ENCODE assay signal across 17 mouse cellular contexts in the genomic region with DNA sequence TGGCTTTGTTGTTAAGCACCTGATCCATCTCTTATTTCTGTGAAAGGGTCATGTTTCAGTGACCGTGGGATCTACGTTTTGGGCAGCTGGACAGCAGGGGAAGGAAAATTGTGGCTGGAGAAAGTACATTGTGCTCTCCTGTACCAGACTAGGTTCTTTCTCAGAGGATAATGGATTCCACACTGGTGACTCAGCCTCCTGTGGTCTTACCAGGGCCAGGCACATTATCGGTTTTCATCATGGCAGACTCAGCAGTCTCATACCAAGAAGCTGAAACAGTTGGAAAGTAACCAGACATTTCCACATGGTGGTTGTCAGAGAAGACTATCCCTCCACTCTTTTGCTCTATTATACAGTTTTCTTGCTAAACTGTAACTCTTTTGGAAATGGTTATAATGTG. TPM values are rescaled to one million over a fixed set of nuclear protein-coding genes. Genes with fewer than 3 reads are reported as not detected.
A peak's percentile ranks its signal among the peaks of the same experiment; 100 is the strongest.
DNase-seq lines count a peak whose midpoint lies in the region; ATAC-seq lines count a peak whose summit lies in the region.
"Had no signal": no experiment of that assay in that cellular context is flagged by ENCODE, and none has a peak within 500 bp of the region (broad histone marks: within the 10 kb centered on the region; RNA-seq: fewer than 3 reads in every experiment).

No protein-coding gene starts in this region.

- DNase-seq in embryo, embryonic 11 days, result peak; percentile 7
- no peak for DNase-seq in embryo, embryonic 10.5 days (ENCODE audit: low spot score)
- DNase-seq in heart, embryonic 10.5 days (ENCODE audit: low spot score), result no peak
- peak; percentile 90 for DNase-seq in Muller cell, postnatal 12 days (ENCODE audit: inconsistent ontology term)
- peak; percentile 99 for DNase-seq in fibroblast of lung, adult 2 months (ENCODE audit: low read depth)
- DNase-seq in frontal cortex, postnatal 10 days (ENCODE audit: low spot score in 2 of 2), result no peak
- no peak for DNase-seq in frontal cortex, postnatal 25 days (ENCODE audit: low spot score in 2 of 2)
- DNase-seq: B cell, adult 2 months; cerebellum, adult 18-20 months; liver, postnatal 0 days; right cerebral cortex, adult 18-20 months; thymus, postnatal 4 days had no signal

- no peak overlapping the region for H3K9ac ChIP-seq in heart, embryonic 15.5 days
- H3K9ac ChIP-seq: hindbrain, embryonic 12.5 days; liver, postnatal 0 days; neural tube, embryonic 13.5 days had no signal

- H3K27me3 ChIP-seq in heart, embryonic 15.5 days, result no peaks in the 10 kb centered on the region
- no peaks in the 10 kb centered on the region for H3K27me3 ChIP-seq in heart, embryonic 10.5 days (ENCODE audit: insufficient read depth, poor library complexity, severe bottlenecking)
- H3K27me3 ChIP-seq: hindbrain, embryonic 12.5 days; neural tube, embryonic 13.5 days had no signal

- no peak overlapping the region for H3K4me2 ChIP-seq in heart, embryonic 15.5 days
- H3K4me2 ChIP-seq: hindbrain, embryonic 12.5 days; neural tube, embryonic 13.5 days had no signal

- no peak overlapping the region for H3K4me3 ChIP-seq in heart, embryonic 15.5 days
- no peak overlapping the region for H3K4me3 ChIP-seq in heart, embryonic 10.5 days
- H3K4me3 ChIP-seq: hindbrain, embryonic 12.5 days; neural tube, embryonic 13.5 days had no signal

- WGBS in heart, embryonic 15.5 days, result 32% methylated on average over 3 of the region's 3 CpGs
- WGBS in heart, embryonic 10.5 days, result 56% methylated on average over 3 of the region's 3 CpGs

- no peaks in the 10 kb centered on the region for H3K36me3 ChIP-seq in heart, embryonic 15.5 days
- peaks cover 10% of the 10 kb centered on the region; the same call in 1 of the 2 replicates for H3K36me3 ChIP-seq in heart, embryonic 10.5 days
- H3K36me3 ChIP-seq: hindbrain, embryonic 12.5 days; neural tube, embryonic 13.5 days had no signal

- no peak for ATAC-seq in heart, embryonic 15.5 days (replicated peaks; ENCODE audit: insufficient number of reproducible peaks, insufficient read depth, low FRiP score, low read depth)
- ATAC-seq: intestine, postnatal 0 days; liver, postnatal 0 days; midbrain, embryonic 16.5 days had no signal

- peaks cover 2% of the 10 kb centered on the region; the same call in 1 of the 2 replicates for H3K4me1 ChIP-seq in heart, embryonic 15.5 days (replicated peaks)
- H3K4me1 ChIP-seq in heart, embryonic 10.5 days, result peaks cover 17% of the 10 kb centered on the region
- H3K4me1 ChIP-seq: hindbrain, embryonic 12.5 days; neural tube, embryonic 13.5 days had no signal

- 0 out of 2 replicates have a peak overlapping the region, but pooled peaks have one; percentile 19 for H3K27ac ChIP-seq in heart, embryonic 15.5 days
- H3K27ac ChIP-seq in heart, embryonic 10.5 days, result no peak overlapping the region
- H3K27ac ChIP-seq: hindbrain, embryonic 12.5 days; neural tube, embryonic 13.5 days had no signal

- no peaks in the 10 kb centered on the region for H3K9me3 ChIP-seq in heart, embryonic 15.5 days (replicated peaks)
- H3K9me3 ChIP-seq in heart, embryonic 10.5 days, result no peaks in the 10 kb centered on the region
- H3K9me3 ChIP-seq: hindbrain, embryonic 12.5 days; neural tube, embryonic 13.5 days had no signal

RNA-seq across cellular contexts. Expression of gene Mnat1, which starts 23.7 kb away (rescaled TPM):
- 17.7 and 20.1 TPM in 2 replicates for polyA plus RNA-seq in heart, embryonic 15.5 days (2015; fragmentation: Nextera tagmentation; extraction: Ambion mirVana)
- 26.8 and 32.7 TPM in 2 replicates for polyA plus RNA-seq in heart, embryonic 10.5 days (2016; fragmentation: Nextera tagmentation; extraction: Ambion mirVana)

RNA-seq across cellular contexts. Expression of gene Six4, which starts 34.0 kb away (rescaled TPM):
- 0.82 and 1.5 TPM in 2 replicates for polyA plus RNA-seq in heart, embryonic 15.5 days (2015; fragmentation: Nextera tagmentation; extraction: Ambion mirVana)
- 3.4 and 5.8 TPM in 2 replicates for polyA plus RNA-seq in heart, embryonic 10.5 days (2016; fragmentation: Nextera tagmentation; extraction: Ambion mirVana)
- polyA plus RNA-seq: liver, postnatal 0 days had no signal

Comparison
In these comparisons a context has a peak if more than half of its experiments do, and no peak if none do; other contexts are left out.
1. DNase-seq: peak in embryo, embryonic 11 days (single experiment), Muller cell, postnatal 12 days (single experiment) and fibroblast of lung, adult 2 months (single experiment); none in embryo, embryonic 10.5 days (single experiment), heart, embryonic 10.5 days (single experiment), frontal cortex, postnatal 10 days (0 of 2) and frontal cortex, postnatal 25 days (0 of 2).